Mouse (Mus musculus) brain, embryonic 14.5 days (tissue): ENCODE measurements at regions not wholly inside any gene's neighbourhood (a gene's known extent, or its start where the extent isn't known, plus 50 kb on each side); places are given as distances from the start of the nearest gene placed in this dataset.

Experiments used
- CTCF ChIP-seq: fragments of 200-500 bp; IDR thresholded peaks from 2 replicates; pipeline ENCODE4 v1.5.1; 2012; ENCODE audit warnings: inconsistent platforms, mild to moderate bottlenecking, moderate library complexity, borderline replicate concordance; ENCODE audit not compliant: insufficient read depth, insufficient read length; ENCODE audit errors: extremely low read depth
- POLR2A ChIP-seq: fragments of 200-500 bp; IDR thresholded peaks from 2 replicates; pipeline ENCODE4 v1.6.1; 2012; ENCODE audit warnings: mild to moderate bottlenecking, inconsistent platforms, borderline replicate concordance; ENCODE audit not compliant: poor library complexity, insufficient read depth, insufficient read length, severe bottlenecking; ENCODE audit errors: extremely low read depth

DNA sequence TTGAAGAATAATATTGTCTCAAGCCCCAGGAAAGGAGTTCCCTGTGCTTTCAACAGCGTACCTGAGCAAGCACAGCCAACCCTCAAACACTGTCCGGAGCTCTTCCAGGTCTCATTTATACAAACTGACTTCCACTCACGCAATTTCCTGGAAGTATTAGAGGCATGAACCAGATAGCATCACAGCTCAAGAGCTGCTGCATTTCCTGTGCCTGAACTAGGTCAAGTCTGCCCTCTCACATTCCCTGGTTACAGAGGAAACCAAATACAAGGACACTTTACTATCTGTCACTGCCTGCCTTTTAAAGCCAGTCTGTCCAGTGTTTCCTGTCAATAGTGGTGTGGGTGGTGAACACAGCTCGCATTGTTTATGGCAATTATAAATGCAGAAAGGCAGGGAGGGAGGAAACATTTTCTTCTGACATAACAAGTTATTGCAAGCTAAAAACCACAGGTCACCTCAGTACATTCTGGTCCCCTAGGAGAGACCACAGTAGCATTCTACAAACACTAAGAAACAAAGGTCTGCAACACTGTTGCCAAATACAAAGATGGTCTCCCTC is 120.3 kb upstream of the Intu start:
- TF ChIP-seq CTCF (no peak), POLR2A (no peak)
